Mouse (Mus musculus) liver, adult 2 months (tissue): Measurements from ENCODE around the gene Spata31d1a. TPM values are rescaled to one million over a fixed set of nuclear protein-coding genes. Genes with fewer than 3 reads are reported as not detected.

Experiments
- DNase-seq: peaks from one replicate; pipeline ENCODE4 v3.0.0-alpha.2; 2011; ENCODE audit warnings: low read depth, low spot score; ENCODE audit errors: extremely low read depth
- H3K27ac ChIP-seq: fragments of 200-500 bp; replicated peaks from 2 replicates; pipeline ENCODE4 v1.5.1; 2012; ENCODE audit warnings: low read depth, mild to moderate bottlenecking, control low read depth, inconsistent platforms, low read length; ENCODE audit not compliant: insufficient read depth
- H3K27me3 ChIP-seq: fragments of 200-500 bp; 2 replicates; pipeline ENCODE4 v1.6.1; 2012; ENCODE audit warnings: mild to moderate bottlenecking, moderate library complexity, low read length, inconsistent platforms; ENCODE audit not compliant: control insufficient read depth, insufficient read depth
- H3K36me3 ChIP-seq: fragments of 200-500 bp; 2 replicates; pipeline ENCODE4 v1.6.1; 2012; ENCODE audit warnings: low read length, inconsistent platforms; ENCODE audit not compliant: control insufficient read depth, insufficient read depth
- H3K4me1 ChIP-seq: fragments of 200-500 bp; 2 replicates; pipeline ENCODE4 v1.6.1; 2011; ENCODE audit warnings: low read length; ENCODE audit not compliant: control insufficient read depth, insufficient read depth
- H3K4me3 ChIP-seq: fragments of 200-500 bp; 2 replicates; pipeline ENCODE4 v1.5.1; 2011; ENCODE audit warnings: low read depth, mild to moderate bottlenecking, control low read depth, low read length, moderate library complexity; ENCODE audit not compliant: insufficient read depth
- H3K79me2 ChIP-seq: fragments of 200-500 bp; 2 replicates; pipeline ENCODE4 v1.6.1; 2012; ENCODE audit warnings: inconsistent platforms, mild to moderate bottlenecking, low read length, moderate library complexity; ENCODE audit not compliant: control insufficient read depth, insufficient read depth
- H3K9ac ChIP-seq: fragments of 200-500 bp; 2 replicates; pipeline ENCODE4 v1.6.1; 2012; ENCODE audit warnings: low read depth, mild to moderate bottlenecking, control low read depth, inconsistent platforms, low read length
- CTCF ChIP-seq: fragments of 200-500 bp; IDR thresholded peaks from 2 replicates; pipeline ENCODE4 v1.5.1; 2011; ENCODE audit warnings: low read depth, low read length, control low read depth
- POLR2A ChIP-seq: fragments of 200-500 bp; IDR thresholded peaks from 2 replicates; pipeline ENCODE4 v1.6.1; 2011; ENCODE audit warnings: low read length, control low read depth; ENCODE audit not compliant: insufficient read depth; ENCODE audit errors: extremely low read depth
- WGBS: fragments of 180-500 bp; shearing (Covaris S2); methylation state at CpG from one replicate; pipeline ENCODE4 v1.1.7; 2018; 5-methylcytosine and 5-hydroxymethylcytosine counted together
- polyA plus RNA-seq: library from polyadenylated mRNA; depleted of rRNA; stranded (reverse); fragments of >200 nt; gene quantifications from 2 replicates; pipeline ENCODE4 v1.2.3, GENCODE M21; 2012; rRNA removed
- total RNA-seq: library from RNA; depleted of rRNA; stranded (reverse); fragments of >200 nt; gene quantifications from 2 replicates; pipeline ENCODE4 v1.2.3, GENCODE M21; 2014; rRNA removed

The Spata31d1a gene
- total RNA-seq: not detected in 2 replicates
- polyA plus RNA-seq: not detected in 2 replicates

DNA sequence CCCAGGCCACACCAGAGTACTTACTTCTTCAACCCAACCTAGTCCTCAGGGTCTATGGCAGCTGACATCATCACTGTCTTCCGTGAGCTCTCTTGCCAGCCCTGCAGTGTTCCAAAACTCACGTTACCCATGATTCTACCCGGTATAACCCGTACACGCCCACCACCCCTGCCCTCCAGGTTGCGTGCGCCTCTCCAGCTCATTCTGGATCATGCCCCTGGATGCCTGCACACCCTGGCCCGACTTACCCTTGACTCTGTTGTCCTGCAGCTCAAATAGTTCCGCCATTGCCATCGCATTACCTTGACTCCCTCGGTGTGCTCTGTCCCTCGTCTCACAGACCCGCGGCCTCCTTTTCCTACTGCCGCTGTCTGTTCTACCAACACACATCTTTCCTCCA lies at the start of gene Spata31d1a:
Spata31d1a (minus strand) TSS at position 101 of the 400 bp plus-strand sequence.
- TF ChIP-seq CTCF: no peak
- TF ChIP-seq POLR2A: no peak
- H3K27ac ChIP-seq: no peak within 1 kb of the TSS
- WGBS: 92% methylated on average over 15 of the region's 15 CpGs

DNA sequence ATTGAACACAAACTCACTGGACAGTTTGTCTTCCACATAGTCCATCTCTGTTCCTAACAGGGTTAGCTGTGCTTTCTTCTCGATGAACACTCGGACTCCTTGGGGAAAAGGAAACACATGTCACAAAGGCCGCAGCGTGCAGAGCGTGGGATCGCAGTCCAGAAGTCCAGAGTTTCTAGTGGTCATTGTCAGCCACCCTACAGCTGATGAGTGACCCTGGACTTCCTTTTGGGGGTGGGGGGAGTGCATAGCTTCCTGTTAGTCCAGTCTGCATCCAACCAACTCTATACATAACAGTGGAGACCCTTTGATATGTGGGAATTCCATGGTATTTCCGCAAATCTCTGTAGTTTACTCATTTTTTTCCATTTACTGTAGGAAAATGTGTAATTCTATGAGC lies 46.8 kb upstream of the Spata31d1a start:
- Histone ChIP-seq H3K27me3 (no peaks in the 10 kb centered on the region), H3K4me1 (no peaks in the 10 kb centered on the region), H3K9ac (no peak overlapping the region), H3K79me2 (no peaks in the 10 kb centered on the region), H3K36me3 (peaks cover 28% of the 10 kb centered on the region), H3K27ac (no peak overlapping the region), H3K4me3 (no peak overlapping the region)
- TF ChIP-seq POLR2A (no peak), CTCF (no peak)
- DNase-seq: no peak
- 87% methylated on average over 7 of the region's 7 CpGs for WGBS

More for the DNA sequence above, at the start of gene Spata31d1a:
- H3K79me2 ChIP-seq: no peaks in the 10 kb centered on the region
- no peak for DNase-seq
- no peak within 1 kb of the TSS for H3K9ac ChIP-seq
- H3K4me1 ChIP-seq: no peaks in the 10 kb centered on the region
- H3K4me3 ChIP-seq: no peak within 1 kb of the TSS
- no peaks in the 10 kb centered on the region; the same call in 1 of the 2 replicates for H3K27me3 ChIP-seq
- no peaks in the 10 kb centered on the region for H3K36me3 ChIP-seq

DNA sequence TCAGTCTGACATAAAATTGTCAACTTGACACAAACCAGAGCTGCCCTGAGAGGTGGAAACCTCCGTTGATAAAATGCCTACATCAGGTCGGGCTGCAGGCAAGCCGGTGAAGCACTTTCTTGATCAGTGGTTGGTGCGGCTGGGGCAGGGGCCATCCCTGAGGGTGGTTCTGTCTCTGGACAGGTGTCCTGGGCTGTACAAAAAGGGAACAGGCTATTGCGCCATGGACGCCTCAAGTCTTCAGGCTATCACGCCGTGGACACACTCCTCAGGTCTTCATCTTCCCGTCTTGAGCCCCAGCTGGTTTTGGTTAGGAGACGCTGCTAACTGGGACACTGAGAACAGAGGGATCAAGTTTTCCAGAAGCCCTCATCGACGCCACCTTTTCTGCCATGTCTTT lies 40.2 kb upstream of the Spata31d1a start:
- TF ChIP-seq CTCF (no peak), POLR2A (no peak)
- Histone ChIP-seq H3K27ac (no peak overlapping the region), H3K4me1 (no peaks in the 10 kb centered on the region), H3K27me3 (no peaks in the 10 kb centered on the region), H3K36me3 (peaks cover 2% of the 10 kb centered on the region; the same call in 1 of the 2 replicates), H3K4me3 (no peak overlapping the region), H3K9ac (no peak overlapping the region), H3K79me2 (no peaks in the 10 kb centered on the region)
- DNase-seq: no peak
- 87% methylated on average over 12 of the region's 12 CpGs for WGBS

DNA sequence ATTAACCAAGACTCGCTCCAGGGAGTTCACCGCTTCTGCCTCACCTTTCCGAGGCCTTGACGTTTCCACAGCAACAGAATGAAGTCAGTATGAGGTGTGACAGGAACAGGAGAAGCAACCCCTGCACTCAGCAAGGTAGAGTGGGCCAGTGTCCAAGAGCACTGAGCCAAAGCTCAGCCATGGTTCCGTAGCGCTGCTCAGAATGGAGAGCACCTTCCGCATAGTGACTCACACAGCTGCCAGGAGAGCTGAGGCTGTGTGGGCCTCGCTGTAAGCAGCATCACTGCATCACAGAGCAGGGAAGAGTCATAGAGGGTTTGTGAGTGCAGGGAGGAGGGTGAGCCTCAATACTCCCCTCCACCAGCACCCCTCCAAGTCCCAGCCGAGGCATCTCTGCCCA lies 36.6 kb upstream of the Spata31d1a start, which contains the start of gene 1700014D04Rik:
1700014D04Rik (minus strand) TSS at position 42 of the 400 bp plus-strand sequence.
- Histone ChIP-seq H3K27me3 (no peaks in the 10 kb centered on the region), H3K9ac (no peak within 1 kb of the TSS), H3K27ac (no peak within 1 kb of the TSS), H3K79me2 (no peaks in the 10 kb centered on the region), H3K36me3 (no peaks in the 10 kb centered on the region), H3K4me3 (no peak within 1 kb of the TSS), H3K4me1 (no peaks in the 10 kb centered on the region)
- DNase-seq: no peak
- TF ChIP-seq POLR2A (no peak), CTCF (no peak)
- WGBS: 87% methylated on average over 9 of the region's 9 CpGs

DNA sequence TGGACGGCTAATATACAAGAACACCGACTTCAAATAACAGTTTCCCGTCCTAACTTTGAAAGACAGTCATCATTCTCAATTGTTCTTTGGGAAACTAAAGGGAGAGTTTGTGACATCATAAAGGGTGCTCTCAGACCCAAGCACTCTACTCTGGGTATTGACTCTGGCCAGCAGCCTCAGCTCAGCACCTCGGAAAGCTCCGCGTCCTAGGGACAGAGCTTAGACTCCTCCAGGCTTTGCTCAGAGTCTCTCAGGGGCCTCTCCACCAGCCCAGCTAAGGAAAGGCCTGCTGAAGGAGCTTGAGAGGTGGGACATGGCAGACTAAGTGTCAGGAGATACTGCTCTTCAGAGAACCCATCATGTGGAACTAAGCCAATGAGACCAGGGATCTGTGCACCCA lies 36.0 kb upstream of the Spata31d1a start:
- 82% methylated on average over 6 of the region's 6 CpGs for WGBS
- no peaks in the 10 kb centered on the region for H3K27me3 ChIP-seq
- no peak overlapping the region for H3K9ac ChIP-seq
- DNase-seq: no peak
- no peaks in the 10 kb centered on the region for H3K79me2 ChIP-seq
- H3K4me1 ChIP-seq: no peaks in the 10 kb centered on the region
- H3K36me3 ChIP-seq: no peaks in the 10 kb centered on the region
- TF ChIP-seq CTCF (no peak), POLR2A (no peak)
- no peak overlapping the region for H3K27ac ChIP-seq
- H3K4me3 ChIP-seq: no peak overlapping the region

DNA sequence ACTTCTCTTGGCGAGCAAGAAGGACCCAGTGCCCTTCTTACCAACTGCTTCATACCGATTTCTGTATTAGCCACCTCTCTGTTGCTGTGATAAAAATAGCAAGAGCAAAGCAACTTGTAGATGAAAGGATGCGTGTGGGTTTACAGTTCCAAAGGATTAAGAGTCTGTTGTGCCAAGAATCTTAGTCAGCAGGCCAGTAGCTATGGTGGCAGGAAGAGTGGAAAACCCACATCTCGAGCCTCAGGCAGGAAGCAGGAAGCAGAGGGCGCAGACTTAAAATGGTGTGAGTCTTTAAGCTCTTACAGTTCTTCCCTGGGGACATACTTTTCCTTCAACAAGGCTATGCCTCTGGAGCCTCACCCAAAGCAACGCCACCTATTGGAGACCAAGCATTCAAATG lies 35.3 kb upstream of the Spata31d1a start:
- Histone ChIP-seq H3K79me2 (no peaks in the 10 kb centered on the region), H3K27ac (no peak overlapping the region), H3K4me3 (no peak overlapping the region), H3K27me3 (no peaks in the 10 kb centered on the region), H3K36me3 (no peaks in the 10 kb centered on the region), H3K4me1 (no peaks in the 10 kb centered on the region), H3K9ac (no peak overlapping the region)
- no peak for DNase-seq
- no peak for TF ChIP-seq POLR2A
- TF ChIP-seq CTCF: no peak
- 75% methylated on average over 6 of the region's 6 CpGs for WGBS
